In genomic region chr6:31639460-31639859, GRCm38 (mm10) we compare ENCODE assay signal across 10 mouse cellular contexts.
A peak's percentile ranks its signal among the peaks of the same experiment; 100 is the strongest.
DNase-seq lines count a peak whose midpoint lies in the region; ATAC-seq and TF ChIP-seq lines count a peak whose summit lies in the region.
"Had no signal": no experiment of that assay in that cellular context is flagged by ENCODE, and none has a peak within 500 bp of the region (broad histone marks: within the 10 kb centered on the region; RNA-seq: fewer than 3 reads in every experiment).

No protein-coding gene starts in this region.

- no peaks in the 10 kb centered on the region for H3K9me3 ChIP-seq in kidney, postnatal 0 days (replicated peaks; ENCODE audit: low read length)
- H3K9me3 ChIP-seq in liver, embryonic 12.5 days (replicated peaks), result no peaks in the 10 kb centered on the region
- H3K9me3 ChIP-seq in neural tube, embryonic 11.5 days (ENCODE audit: control insufficient read depth, low read length), result no peaks in the 10 kb centered on the region
- H3K9me3 ChIP-seq: embryonic facial prominence, embryonic 13.5 days; stomach, embryonic 15.5 days had no signal

- H3K36me3 ChIP-seq in heart, adult 2 months (ENCODE audit: control insufficient read depth, insufficient read depth, low read length), result no peaks in the 10 kb centered on the region
- no peaks in the 10 kb centered on the region for H3K36me3 ChIP-seq in kidney, postnatal 0 days (ENCODE audit: insufficient read depth, low read length)
- no peaks in the 10 kb centered on the region for H3K36me3 ChIP-seq in liver, embryonic 12.5 days
- no peaks in the 10 kb centered on the region for H3K36me3 ChIP-seq in neural tube, embryonic 11.5 days (ENCODE audit: control insufficient read depth, insufficient read depth, low read length)
- H3K36me3 ChIP-seq: embryonic facial prominence, embryonic 13.5 days; stomach, embryonic 15.5 days had no signal

- peak; percentile 82 for TF ChIP-seq CTCF in heart, adult 2 months (IDR thresholded peaks at IDR 0.05)
- TF ChIP-seq CTCF in kidney, postnatal 0 days (IDR thresholded peaks at IDR 0.05; ENCODE audit: low read depth), result peak; percentile 87

- no peaks in the 10 kb centered on the region for H3K27me3 ChIP-seq in heart, adult 2 months (ENCODE audit: control insufficient read depth, insufficient read depth, low read length)
- no peaks in the 10 kb centered on the region for H3K27me3 ChIP-seq in kidney, postnatal 0 days (ENCODE audit: insufficient read depth, low read length)
- no peaks in the 10 kb centered on the region for H3K27me3 ChIP-seq in liver, embryonic 12.5 days (replicated peaks)
- H3K27me3 ChIP-seq in neural tube, embryonic 11.5 days (ENCODE audit: control insufficient read depth, insufficient read depth, low read length), result no peaks in the 10 kb centered on the region
- H3K27me3 ChIP-seq: stomach, embryonic 15.5 days had no signal

- no peak for TF ChIP-seq POLR2A in heart, adult 2 months (IDR thresholded peaks at IDR 0.05; ENCODE audit: insufficient read depth, low read depth, low read length)

- intact Hi-C loops in heart, adult 2 months (cut with DNase I), result loop anchor here (1.0 to 2.0 kb wide), 2 partner anchors 77 to 114 kb away; partner anchors contain the start of gene Podxl

- peaks cover 17% of the 10 kb centered on the region for H3K4me1 ChIP-seq in heart, adult 2 months (ENCODE audit: control insufficient read depth, insufficient read depth, low read length)
- H3K4me1 ChIP-seq in kidney, postnatal 0 days (replicated peaks; ENCODE audit: insufficient read depth, low read length), result peaks cover 11% of the 10 kb centered on the region; the same call in 1 of the 2 replicates
- peaks cover 73% of the 10 kb centered on the region for H3K4me1 ChIP-seq in liver, embryonic 12.5 days
- no peaks in the 10 kb centered on the region for H3K4me1 ChIP-seq in neural tube, embryonic 11.5 days (ENCODE audit: control insufficient read depth, insufficient read depth, low read length)

- WGBS in heart, adult 2 months, result 20% methylated on average over 2 of the region's 2 CpGs
- WGBS in kidney, postnatal 0 days, result 17% methylated on average over 2 of the region's 2 CpGs
- WGBS in liver, embryonic 12.5 days (ENCODE audit: insufficient replicate concordance), result 23% methylated on average over 2 of the region's 2 CpGs
- 26% methylated on average over 2 of the region's 2 CpGs for WGBS in neural tube, embryonic 11.5 days

- H3K27ac ChIP-seq in heart, adult 2 months, result peak overlapping the region; percentile 82; the same call in 1 of the 2 replicates
- no peak overlapping the region for H3K27ac ChIP-seq in kidney, postnatal 0 days
- peak overlapping the region; percentile 70 for H3K27ac ChIP-seq in liver, embryonic 12.5 days
- H3K27ac ChIP-seq in neural tube, embryonic 11.5 days (ENCODE audit: low read depth, low read length), result no peak overlapping the region
- H3K27ac ChIP-seq: embryonic facial prominence, embryonic 13.5 days; stomach, embryonic 15.5 days had no signal

- peak; percentile 97 for TF ChIP-seq EP300 in heart, adult 2 months (IDR thresholded peaks at IDR 0.05; ENCODE audit: insufficient read depth, low read depth, low read length)

- H3K9ac ChIP-seq in heart, adult 2 months (ENCODE audit: low read depth, low read length), result no peak overlapping the region
- no peak overlapping the region for H3K9ac ChIP-seq in kidney, postnatal 0 days (ENCODE audit: low read depth, low read length)
- H3K9ac ChIP-seq in liver, embryonic 12.5 days, result no peak overlapping the region
- H3K9ac ChIP-seq in neural tube, embryonic 11.5 days (ENCODE audit: low read length), result no peak overlapping the region
- H3K9ac ChIP-seq: embryonic facial prominence, embryonic 13.5 days; stomach, embryonic 15.5 days had no signal

- no peak for ATAC-seq in kidney, postnatal 0 days (replicated peaks; ENCODE audit: low FRiP score, low read depth)
- peak; percentile 54 for ATAC-seq in liver, embryonic 12.5 days
- ATAC-seq in neural tube, embryonic 11.5 days (ENCODE audit: insufficient read depth, low FRiP score, low TSS enrichment), result no peak

- H3K79me2 ChIP-seq in heart, adult 2 months (replicated peaks; ENCODE audit: control insufficient read depth, insufficient read depth, low read length), result no peaks in the 10 kb centered on the region

- no peak overlapping the region for H3K4me2 ChIP-seq in kidney, postnatal 0 days (ENCODE audit: low read length)
- H3K4me2 ChIP-seq in liver, embryonic 12.5 days, result peak overlapping the region; percentile 47; the same call in 1 of the 2 replicates
- H3K4me2 ChIP-seq in neural tube, embryonic 11.5 days (ENCODE audit: low read depth), result no peak overlapping the region
- H3K4me2 ChIP-seq: embryonic facial prominence, embryonic 13.5 days; stomach, embryonic 15.5 days had no signal

- DNase-seq in A20 (ENCODE audit: low read depth, low spot score), result peak; percentile 53
- peak; percentile 65 to 87 for DNase-seq in adrenal gland, adult (ENCODE audit: inconsistent age in 2 of 2, low spot score in 1 of 2)
- DNase-seq in embryo, embryonic 11.5 days (ENCODE audit: low read depth, low spot score), result peak; percentile 44
- DNase-seq in heart, adult 2 months, result peak; percentile 71 to 84
- peak; percentile 80 for DNase-seq in kidney, postnatal 0 days (ENCODE audit: low spot score)
- peak; percentile 77 for DNase-seq in neural tube, embryonic 11.5 days (ENCODE audit: low spot score)
- DNase-seq in thymus, postnatal 36 days, result peak; percentile 10 to 14

- H3K4me3 ChIP-seq in heart, adult 2 months, result no peak overlapping the region
- no peak overlapping the region for H3K4me3 ChIP-seq in kidney, postnatal 0 days (replicated peaks; ENCODE audit: low read depth, low read length)
- H3K4me3 ChIP-seq in liver, embryonic 12.5 days, result no peak overlapping the region
- no peak overlapping the region for H3K4me3 ChIP-seq in neural tube, embryonic 11.5 days (ENCODE audit: low read depth, low read length)
- H3K4me3 ChIP-seq: embryonic facial prominence, embryonic 13.5 days; stomach, embryonic 15.5 days had no signal

Comparison
In these comparisons a context has a peak if more than half of its experiments do, and no peak if none do; other contexts are left out.
1. DNase-seq: peak in every context shown above with its lines; median percentile 80 in kidney, postnatal 0 days; 78 in heart, adult 2 months; 77 in neural tube, embryonic 11.5 days; 76 in adrenal gland, adult; 53 in A20; 44 in embryo, embryonic 11.5 days; 12 in thymus, postnatal 36 days.
2. H3K27ac ChIP-seq: peak in heart, adult 2 months (single experiment) and liver, embryonic 12.5 days (single experiment); none in kidney, postnatal 0 days (single experiment) and neural tube, embryonic 11.5 days (single experiment).